13 mouse cellular contexts compared by ENCODE assay signal in the genomic region with DNA sequence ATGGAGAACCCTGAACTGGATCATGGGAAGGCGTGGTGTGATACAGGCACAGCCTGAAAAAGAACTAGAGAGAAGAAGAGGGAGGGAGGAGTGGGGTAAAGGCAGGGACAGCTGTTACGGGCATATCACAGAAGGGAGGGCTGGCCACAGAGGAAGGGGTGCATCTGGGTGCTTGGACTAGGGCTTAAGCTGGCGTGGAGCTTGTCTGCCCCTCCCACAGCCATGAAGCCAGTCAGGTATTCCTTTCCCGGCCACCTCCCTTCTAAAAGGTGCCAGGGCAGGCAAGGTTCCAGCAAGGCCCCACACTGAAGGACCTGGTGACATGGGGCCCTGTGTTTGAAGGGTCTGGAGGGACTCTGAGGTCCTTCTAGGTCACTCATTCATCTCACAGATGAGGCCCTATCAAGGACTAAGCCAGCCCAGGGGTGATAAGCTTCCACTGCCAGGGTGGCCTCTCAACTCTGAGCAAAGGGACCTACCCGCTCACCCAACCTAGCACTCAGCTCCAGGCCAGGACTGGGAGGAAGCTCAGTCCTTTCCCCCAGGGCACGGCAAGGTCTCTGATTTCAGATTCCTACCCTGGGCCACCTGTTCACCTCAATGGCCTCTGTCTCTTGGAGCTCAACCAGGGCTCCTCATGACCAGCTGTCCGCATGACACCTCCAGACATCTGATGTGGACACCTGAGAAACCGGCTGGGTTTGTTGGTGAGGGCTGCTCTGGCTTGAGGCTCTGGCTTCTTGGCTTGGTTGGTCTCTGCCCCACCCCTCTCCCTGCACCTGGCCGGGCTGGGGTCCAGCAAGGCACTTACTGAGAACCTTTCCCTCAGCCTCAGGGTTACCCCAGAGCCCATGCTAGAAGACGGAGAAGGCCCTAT. TPM values are rescaled to one million over a fixed set of nuclear protein-coding genes. Genes with fewer than 3 reads are reported as not detected.
DNase-seq lines count a peak whose midpoint lies in the region; ATAC-seq and TF ChIP-seq lines count a peak whose summit lies in the region.
"Had no signal": no experiment of that assay in that cellular context is flagged by ENCODE, and none has a peak within 500 bp of the region (broad histone marks: within the 10 kb centered on the region; RNA-seq: fewer than 3 reads in every experiment).

No protein-coding gene starts in this region.

- peak overlapping the region; percentile 66 for H3K27ac ChIP-seq in hindbrain, embryonic 10.5 days
- H3K27ac ChIP-seq in hindbrain, embryonic 12.5 days: no peak overlapping the region
- H3K27ac ChIP-seq in cerebellum, adult 2 months (ENCODE audit: insufficient read depth, low read length): peak overlapping the region; percentile 51
- no peak overlapping the region for H3K27ac ChIP-seq in forebrain, embryonic 16.5 days (ENCODE audit: low read length)

- no peaks in the 10 kb centered on the region for H3K36me3 ChIP-seq in hindbrain, embryonic 10.5 days
- no peaks in the 10 kb centered on the region for H3K36me3 ChIP-seq in hindbrain, embryonic 12.5 days
- H3K36me3 ChIP-seq in forebrain, embryonic 16.5 days (ENCODE audit: control insufficient read depth, insufficient read depth): no peaks in the 10 kb centered on the region

- peaks cover 34% of the 10 kb centered on the region for H3K4me1 ChIP-seq in hindbrain, embryonic 10.5 days (replicated peaks)
- peaks cover 13% of the 10 kb centered on the region for H3K4me1 ChIP-seq in hindbrain, embryonic 12.5 days
- peaks cover 81% of the 10 kb centered on the region for H3K4me1 ChIP-seq in cerebellum, adult 2 months (ENCODE audit: control insufficient read depth, insufficient read depth, low read length)
- H3K4me1 ChIP-seq in forebrain, embryonic 16.5 days (replicated peaks; ENCODE audit: control insufficient read depth, insufficient read depth, low read length): peaks cover 4% of the 10 kb centered on the region

- no peak for TF ChIP-seq POLR2A in cerebellum, adult 2 months (IDR thresholded peaks at IDR 0.05; ENCODE audit: borderline replicate concordance, insufficient read depth, low read length)

- no peaks in the 10 kb centered on the region for H3K27me3 ChIP-seq in hindbrain, embryonic 10.5 days (ENCODE audit: insufficient read depth, poor library complexity, severe bottlenecking)
- no peaks in the 10 kb centered on the region for H3K27me3 ChIP-seq in hindbrain, embryonic 12.5 days
- no peaks in the 10 kb centered on the region for H3K27me3 ChIP-seq in cerebellum, adult 2 months (ENCODE audit: control insufficient read depth, insufficient read depth, low read length)
- H3K27me3 ChIP-seq in forebrain, embryonic 16.5 days (replicated peaks; ENCODE audit: control insufficient read depth, insufficient read depth, low read length): no peaks in the 10 kb centered on the region
- H3K27me3 ChIP-seq: CH12.LX had no signal

- no peak overlapping the region for H3K4me2 ChIP-seq in hindbrain, embryonic 12.5 days (replicated peaks)
- no peak overlapping the region for H3K4me2 ChIP-seq in forebrain, embryonic 16.5 days (ENCODE audit: low read length)

- H3K9ac ChIP-seq in hindbrain, embryonic 12.5 days: no peak overlapping the region
- H3K9ac ChIP-seq in forebrain, embryonic 16.5 days (replicated peaks; ENCODE audit: low read depth, low read length): no peak overlapping the region

- 86% methylated on average over 10 of the region's 10 CpGs for WGBS in hindbrain, embryonic 10.5 days
- 82% methylated on average over 10 of the region's 10 CpGs for WGBS in hindbrain, embryonic 12.5 days
- 37% methylated on average over 10 of the region's 10 CpGs for WGBS in cerebellum, adult 2 months
- 81% methylated on average over 10 of the region's 10 CpGs for WGBS in forebrain, embryonic 16.5 days

- no peak overlapping the region for H3K4me3 ChIP-seq in hindbrain, embryonic 10.5 days
- no peak overlapping the region for H3K4me3 ChIP-seq in hindbrain, embryonic 12.5 days
- H3K4me3 ChIP-seq in cerebellum, adult 2 months (replicated peaks; ENCODE audit: insufficient read depth, low read depth, low read length): no peak overlapping the region
- H3K4me3 ChIP-seq in forebrain, embryonic 16.5 days (replicated peaks; ENCODE audit: low read length): no peak overlapping the region
- H3K4me3 ChIP-seq: erythroblast, embryonic 14.5 days had no signal

- TF ChIP-seq CTCF in cerebellum, adult 2 months (IDR thresholded peaks at IDR 0.05; ENCODE audit: borderline replicate concordance, insufficient read depth, low read depth, low read length): no peak

- intact Hi-C loops in left cerebral cortex, postnatal 10 days (cut with DNase I): no loop called here

- DNase-seq in hindbrain, embryonic 10.5 days (ENCODE audit: low spot score): no peak
- DNase-seq in cerebellum, adult 2 months: peak; percentile 72 to 77
- DNase-seq in fat pad, adult 2 months (ENCODE audit: extremely low read depth, low read depth, low spot score): peak; percentile 7
- peak; percentile 46 for DNase-seq in heart, postnatal 4 days
- DNase-seq in left cerebral cortex, postnatal 10 days (ENCODE audit: extremely low spot score in 1 of 2, low spot score in 2 of 2): no peak
- no peak for DNase-seq in left cerebral cortex, adult 9 months (ENCODE audit: low spot score in 2 of 2)
- DNase-seq: adrenal gland, postnatal 10 days; liver had no signal

- no peaks in the 10 kb centered on the region for H3K9me3 ChIP-seq in hindbrain, embryonic 10.5 days
- H3K9me3 ChIP-seq in hindbrain, embryonic 12.5 days (replicated peaks): no peaks in the 10 kb centered on the region
- H3K9me3 ChIP-seq in forebrain, embryonic 16.5 days (ENCODE audit: control insufficient read depth, low read length): no peaks in the 10 kb centered on the region

- ATAC-seq in hindbrain, embryonic 12.5 days (ENCODE audit: low FRiP score): no peak
- no peak for ATAC-seq in forebrain, embryonic 16.5 days
- ATAC-seq: intestine, postnatal 0 days had no signal

RNA-seq across cellular contexts. Expression of a gene that starts 45.1 kb away (rescaled TPM):
- polyA plus RNA-seq in hindbrain, embryonic 10.5 days (2016; fragmentation: Nextera tagmentation; extraction: Ambion mirVana): 8.6 and 10.3 TPM in 2 replicates
- polyA plus RNA-seq in hindbrain, embryonic 12.5 days (2016; fragmentation: Nextera tagmentation; extraction: Ambion mirVana): 36.7 and 42.8 TPM in 2 replicates
- polyA plus RNA-seq in cerebellum, adult 2 months (2012; rRNA removed): 37.8 and 43.1 TPM in 2 replicates
- 10 to 100 TPM; 46.4 to 49.9 TPM for total RNA-seq in heart, postnatal 4 days (2021)
- 7.9 and 8.1 TPM in 2 replicates for polyA plus RNA-seq in forebrain, embryonic 16.5 days (2015; fragmentation: Nextera tagmentation; extraction: Ambion mirVana)
- total RNA-seq in left cerebral cortex, postnatal 10 days (2021): 10 to 100 TPM; 17.6 to 19.7 TPM

Comparison
In these comparisons a context has a peak if more than half of its experiments do, and no peak if none do; other contexts are left out.
1. H3K27ac ChIP-seq: peak in hindbrain, embryonic 10.5 days (single experiment) and cerebellum, adult 2 months (single experiment); none in hindbrain, embryonic 12.5 days (single experiment) and forebrain, embryonic 16.5 days (single experiment).
2. DNase-seq: peak in cerebellum, adult 2 months (2 of 2), fat pad, adult 2 months (single experiment) and heart, postnatal 4 days (single experiment); none in hindbrain, embryonic 10.5 days (single experiment), left cerebral cortex, postnatal 10 days (0 of 2) and left cerebral cortex, adult 9 months (0 of 2).